Mouse (Mus musculus) kidney, embryonic 14.5 days (tissue): Measurements from ENCODE around the gene P2ry12. TPM values are rescaled to one million over a fixed set of nuclear protein-coding genes. Genes with fewer than 3 reads are reported as not detected.

Experiments
- ATAC-seq: fragments of 200-750 bp; cut with Nextera tagmentation; 2 replicates; pipeline ENCODE4 v1.8.0; 2017; ENCODE audit warnings: moderate number of reproducible peaks, mild to moderate bottlenecking, moderate TSS enrichment, moderate library complexity; ENCODE audit not compliant: low FRiP score, low TSS enrichment
- H3K27ac ChIP-seq: fragments of 300-500 bp; sonication (generic); 2 replicates; pipeline ENCODE4 v1.5.1; 2014; ENCODE audit warnings: low read depth, mild to moderate bottlenecking, low read length, moderate library complexity, mixed read lengths
- H3K27me3 ChIP-seq: fragments of 300-500 bp; sonication (generic); 2 replicates; pipeline ENCODE4 v1.6.1; 2014; ENCODE audit warnings: mild to moderate bottlenecking, low read length; ENCODE audit not compliant: control insufficient read depth, insufficient read depth
- H3K36me3 ChIP-seq: fragments of 300-500 bp; sonication (generic); 2 replicates; pipeline ENCODE4 v1.6.1; 2014; ENCODE audit warnings: low read length, mixed read lengths; ENCODE audit not compliant: control insufficient read depth, insufficient read depth
- H3K4me1 ChIP-seq: fragments of 300-500 bp; sonication (generic); 2 replicates; pipeline ENCODE4 v1.6.1; 2014; ENCODE audit warnings: low read length, mixed read lengths; ENCODE audit not compliant: control insufficient read depth, insufficient read depth
- H3K4me2 ChIP-seq: fragments of 300-500 bp; sonication (generic); replicated peaks from 2 replicates; pipeline ENCODE4 v1.6.1; 2014; ENCODE audit warnings: low read depth, mild to moderate bottlenecking, low read length
- H3K4me3 ChIP-seq: fragments of 300-500 bp; sonication (generic); 2 replicates; pipeline ENCODE4 v1.5.1; 2014; ENCODE audit warnings: mild to moderate bottlenecking, low read length
- H3K9ac ChIP-seq: fragments of 300-500 bp; sonication (generic); 2 replicates; pipeline ENCODE4 v1.6.1; 2014; ENCODE audit warnings: low read depth, mild to moderate bottlenecking, low read length, moderate library complexity
- H3K9me3 ChIP-seq: fragments of 300-500 bp; sonication (generic); 2 replicates; pipeline ENCODE4 v1.6.1; 2016; ENCODE audit warnings: low read length; ENCODE audit not compliant: control insufficient read depth
- WGBS: fragments of 180-500 bp; shearing (Covaris S2); extraction: QIAGEN DNeasy Blood & Tissue Kit; methylation state at CpG from one replicate; pipeline ENCODE4 v1.1.7; 2014; 5-methylcytosine and 5-hydroxymethylcytosine counted together
- polyA plus RNA-seq: library from polyadenylated mRNA; unstranded; fragments of >200 nt; fragmentation: Nextera tagmentation; extraction: Ambion mirVana; gene quantifications from 2 replicates; pipeline ENCODE4 v1.2.1, GENCODE M21; 2014

The P2ry12 gene
- polyA plus RNA-seq, 1 experiment from 2014 or later, result 1.8 TPM

DNA sequence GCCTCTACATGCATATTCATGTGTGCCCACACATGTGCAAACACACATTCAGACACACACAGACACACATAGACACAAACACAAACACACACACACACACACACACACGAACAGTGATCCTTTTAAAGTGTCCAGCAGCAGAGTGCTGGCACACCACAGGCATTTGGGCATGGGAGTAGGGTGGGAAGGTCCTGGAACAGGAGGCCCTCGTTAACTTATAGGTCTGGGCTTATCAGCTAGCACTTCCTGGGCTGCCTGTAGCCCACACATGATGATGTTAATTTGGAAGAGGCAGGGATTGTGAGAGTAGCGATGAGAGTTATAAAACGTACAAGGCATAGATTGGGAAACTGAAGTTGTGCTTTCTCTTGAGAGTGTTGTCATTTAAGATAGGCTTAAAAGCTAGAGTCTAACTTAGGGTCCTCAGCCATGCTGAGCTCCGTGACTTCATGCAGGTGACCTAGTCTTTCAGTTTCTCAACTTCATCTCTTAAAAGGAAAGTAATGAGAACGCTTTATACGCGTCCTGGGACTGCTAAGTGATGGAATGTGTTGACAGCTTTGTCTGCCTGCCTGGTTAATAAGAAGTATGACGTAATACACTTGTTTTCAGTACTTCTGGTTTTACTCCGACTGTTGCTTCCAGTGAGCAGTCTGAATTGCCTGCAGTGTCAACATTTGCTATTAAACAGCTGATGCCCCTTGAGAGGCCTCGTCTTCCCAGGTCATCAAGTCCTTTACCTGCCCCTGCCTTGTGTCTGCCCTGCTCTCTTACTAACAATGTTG is 57.8 kb downstream of the P2ry12 start:
- Histone ChIP-seq H3K9ac (no peak overlapping the region), H3K27ac (no peak overlapping the region), H3K36me3 (no peaks in the 10 kb centered on the region), H3K9me3 (no peaks in the 10 kb centered on the region), H3K4me3 (no peak overlapping the region), H3K27me3 (no peaks in the 10 kb centered on the region), H3K4me2 (no peak overlapping the region), H3K4me1 (0 out of 2 replicates have a peak, but pooled peaks cover 3% of the 10 kb centered on the region)
- whole genome bisulfite sequencing, result 79% methylated on average over 11 of the region's 11 CpGs
- no peak for ATAC-seq

DNA sequence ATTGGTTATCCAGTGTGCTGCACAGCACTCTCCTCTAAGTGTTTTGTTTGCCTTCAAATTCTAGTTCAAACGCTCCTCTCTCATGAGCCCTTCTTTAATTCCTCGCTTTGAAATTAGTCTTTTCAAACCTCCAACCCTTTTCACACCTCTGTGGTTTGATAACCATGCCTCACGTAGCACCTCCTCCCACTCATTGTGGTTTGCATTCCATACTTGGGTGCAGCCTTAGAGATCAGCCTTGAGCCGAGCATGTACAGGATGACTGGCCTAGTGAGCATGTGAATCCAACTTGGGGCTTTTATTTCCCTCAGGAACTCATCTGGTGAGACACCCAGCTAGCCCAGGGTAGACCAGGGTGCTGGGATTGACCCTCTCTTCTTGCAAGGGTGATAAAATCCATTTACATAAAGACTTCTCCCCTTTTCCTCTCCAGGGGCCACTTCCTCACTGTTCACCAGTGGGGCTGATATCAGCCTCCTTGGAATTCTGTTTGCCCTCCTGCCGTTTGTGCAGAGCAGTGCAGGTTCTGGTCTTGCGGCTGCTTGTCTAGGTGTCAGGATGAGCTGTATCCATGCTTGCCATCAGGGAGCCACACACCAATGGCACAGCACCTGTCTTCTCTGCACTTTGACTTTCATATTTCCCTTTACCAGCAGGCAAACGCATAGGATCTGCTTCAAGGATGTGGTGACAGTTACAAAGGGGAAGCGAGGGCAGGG is 58.7 kb downstream of the P2ry12 start:
- no peak overlapping the region for H3K4me3 ChIP-seq
- H3K27me3 ChIP-seq, result no peaks in the 10 kb centered on the region
- no peaks in the 10 kb centered on the region for H3K9me3 ChIP-seq
- 72% methylated on average over 8 of the region's 8 CpGs for WGBS
- 0 out of 2 replicates have a peak, but pooled peaks cover 3% of the 10 kb centered on the region for H3K4me1 ChIP-seq
- H3K27ac ChIP-seq, result no peak overlapping the region
- H3K36me3 ChIP-seq, result no peaks in the 10 kb centered on the region
- no peak for ATAC-seq
- H3K4me2 ChIP-seq, result no peak overlapping the region
- H3K9ac ChIP-seq, result no peak overlapping the region

DNA sequence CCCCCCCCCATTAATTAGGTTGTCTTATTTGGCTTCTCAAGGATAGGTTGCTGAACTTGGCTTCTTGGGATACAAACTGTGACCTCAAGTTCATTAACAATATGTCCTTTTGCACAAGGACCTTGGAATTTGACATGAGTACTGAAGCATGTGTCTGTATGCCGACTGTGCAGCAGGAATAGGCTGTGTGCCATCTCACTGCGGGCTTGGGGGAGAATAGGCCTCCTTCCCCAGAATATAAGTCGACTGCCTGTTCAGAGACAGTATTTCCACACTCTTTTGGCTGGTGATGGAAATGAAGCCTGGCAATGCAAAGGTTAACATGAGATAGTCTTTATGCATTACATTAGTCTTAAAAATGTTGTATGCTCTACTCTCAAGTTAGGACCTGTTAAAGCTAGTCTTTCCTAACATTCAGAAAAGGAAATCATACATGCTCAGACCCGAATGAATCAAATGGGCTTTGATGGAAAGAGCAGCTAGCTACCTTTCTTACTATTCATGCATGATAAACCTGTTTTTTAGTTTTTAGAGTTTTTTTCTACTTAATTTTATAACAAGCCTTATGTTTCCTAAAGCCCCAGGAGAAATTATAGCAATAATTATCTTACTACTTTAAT is 65.2 kb downstream of the P2ry12 start:
- no peak for ATAC-seq
- Histone ChIP-seq H3K27me3 (no peaks in the 10 kb centered on the region), H3K4me2 (no peak overlapping the region), H3K27ac (no peak overlapping the region), H3K9ac (no peak overlapping the region), H3K4me3 (no peak overlapping the region), H3K4me1 (no peaks in the 10 kb centered on the region), H3K36me3 (no peaks in the 10 kb centered on the region), H3K9me3 (no peaks in the 10 kb centered on the region)
- WGBS, result 84% methylated on average over 4 of the region's 4 CpGs

DNA sequence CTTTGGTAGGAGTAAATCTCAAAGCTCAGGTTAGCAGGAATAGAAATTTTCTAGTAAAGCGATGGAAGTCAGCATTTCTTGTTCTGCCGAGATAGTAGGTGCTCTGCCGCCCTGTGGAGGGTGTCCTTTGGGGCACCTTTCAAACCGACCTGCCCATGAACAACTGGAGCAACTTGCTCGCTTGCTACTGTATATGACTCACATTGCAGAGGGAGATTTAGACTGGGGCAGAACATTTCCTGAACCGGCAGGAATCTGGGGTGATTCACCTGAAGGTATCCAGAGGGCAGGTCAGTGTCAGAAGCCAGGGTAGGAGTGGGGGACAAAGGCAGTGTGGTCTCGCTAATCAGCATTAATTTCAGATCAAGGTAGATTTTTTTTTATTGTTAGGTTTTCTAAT is 67.7 kb downstream of the P2ry12 start, which contains the start of gene Gpr87:
Gene Gpr87 (minus strand): TSS at position 167 of the 400 bp plus-strand sequence.
- H3K36me3 ChIP-seq, result no peaks in the 10 kb centered on the region
- no peak for ATAC-seq
- H3K4me3 ChIP-seq, result no peak within 1 kb of the TSS
- H3K4me1 ChIP-seq, result no peaks in the 10 kb centered on the region
- no peak within 1 kb of the TSS for H3K27ac ChIP-seq
- no peak within 1 kb of the TSS for H3K9ac ChIP-seq
- 86% methylated on average over 7 of the region's 7 CpGs for WGBS
- H3K27me3 ChIP-seq, result no peaks in the 10 kb centered on the region
- no peaks in the 10 kb centered on the region for H3K9me3 ChIP-seq
- H3K4me2 ChIP-seq, result no peak within 1 kb of the TSS

DNA sequence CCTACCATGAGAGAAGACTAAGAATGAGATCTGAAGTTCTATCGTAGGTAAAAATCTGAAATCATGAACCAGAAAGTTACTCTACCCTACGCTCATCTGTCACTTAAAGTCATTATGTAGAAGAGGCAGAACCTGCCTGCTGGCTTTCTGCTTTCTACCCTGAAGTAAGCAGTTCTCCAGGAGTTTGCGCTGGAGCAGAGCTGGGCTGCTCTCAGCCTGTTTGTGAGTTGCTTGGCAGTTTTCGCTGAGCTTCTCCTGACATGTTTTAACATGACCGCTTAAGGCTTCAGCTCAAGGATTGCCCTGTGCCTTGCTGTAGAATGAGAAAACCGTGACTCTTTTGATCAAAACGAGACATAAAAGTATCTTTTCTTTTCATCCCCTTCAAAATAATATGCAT is 68.6 kb downstream of the P2ry12 start:
- Histone ChIP-seq H3K9me3 (no peaks in the 10 kb centered on the region), H3K27me3 (no peaks in the 10 kb centered on the region), H3K36me3 (no peaks in the 10 kb centered on the region), H3K4me2 (no peak overlapping the region), H3K9ac (no peak overlapping the region), H3K27ac (no peak overlapping the region), H3K4me3 (no peak overlapping the region), H3K4me1 (no peaks in the 10 kb centered on the region)
- 90% methylated on average over 7 of the region's 7 CpGs for WGBS
- no peak for ATAC-seq

DNA sequence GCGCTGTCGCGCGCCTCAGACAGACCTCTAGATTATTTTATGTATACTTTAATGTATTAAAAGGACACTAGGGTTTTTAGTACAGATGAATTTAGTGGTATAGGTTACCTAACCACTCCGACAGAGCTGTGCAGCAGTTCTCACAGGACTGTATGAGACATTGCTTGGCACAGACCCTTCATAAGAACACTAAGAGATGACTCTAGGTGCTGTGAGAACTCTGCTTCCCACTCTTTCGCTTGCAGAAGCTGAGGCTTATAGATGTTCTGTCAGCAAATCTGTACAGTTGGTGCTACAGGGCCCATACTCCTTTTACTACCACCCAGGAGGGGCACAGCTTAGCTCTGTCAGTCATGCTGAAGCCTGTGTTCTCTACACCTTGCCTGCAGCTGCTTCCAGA is 71.0 kb downstream of the P2ry12 start:
- no peaks in the 10 kb centered on the region for H3K4me1 ChIP-seq
- no peak overlapping the region for H3K4me2 ChIP-seq
- H3K27ac ChIP-seq, result no peak overlapping the region
- ATAC-seq, result no peak
- 98% methylated on average over 6 of the region's 6 CpGs for WGBS
- H3K27me3 ChIP-seq, result no peaks in the 10 kb centered on the region
- H3K9ac ChIP-seq, result no peak overlapping the region
- no peak overlapping the region for H3K4me3 ChIP-seq
- H3K9me3 ChIP-seq, result no peaks in the 10 kb centered on the region
- H3K36me3 ChIP-seq, result no peaks in the 10 kb centered on the region

DNA sequence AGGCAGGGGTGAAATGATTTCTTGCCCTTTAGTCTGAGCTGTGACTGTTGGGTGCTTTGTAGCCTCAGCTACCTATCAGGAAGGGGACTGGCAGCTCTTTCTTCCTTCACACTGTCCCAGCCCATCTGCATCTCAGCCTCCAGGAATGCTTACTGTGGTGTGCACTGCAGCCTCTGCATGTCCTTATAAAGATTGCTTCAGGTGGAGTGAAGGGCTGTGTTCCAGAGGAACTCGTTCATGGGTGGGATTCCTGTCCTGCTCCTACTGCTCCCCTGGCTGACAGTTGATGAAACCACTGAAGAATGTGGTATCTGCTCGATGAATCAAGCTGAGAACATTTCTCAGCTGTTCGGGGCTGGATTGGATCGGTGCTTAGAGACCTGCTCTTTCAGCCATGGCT is 75.3 kb downstream of the P2ry12 start:
- Histone ChIP-seq H3K9ac (no peak overlapping the region), H3K9me3 (no peaks in the 10 kb centered on the region), H3K4me3 (no peak overlapping the region), H3K4me1 (no peaks in the 10 kb centered on the region), H3K36me3 (no peaks in the 10 kb centered on the region), H3K27ac (no peak overlapping the region), H3K27me3 (no peaks in the 10 kb centered on the region), H3K4me2 (no peak overlapping the region)
- ATAC-seq, result no peak
- WGBS, result 85% methylated on average over 4 of the region's 4 CpGs

DNA sequence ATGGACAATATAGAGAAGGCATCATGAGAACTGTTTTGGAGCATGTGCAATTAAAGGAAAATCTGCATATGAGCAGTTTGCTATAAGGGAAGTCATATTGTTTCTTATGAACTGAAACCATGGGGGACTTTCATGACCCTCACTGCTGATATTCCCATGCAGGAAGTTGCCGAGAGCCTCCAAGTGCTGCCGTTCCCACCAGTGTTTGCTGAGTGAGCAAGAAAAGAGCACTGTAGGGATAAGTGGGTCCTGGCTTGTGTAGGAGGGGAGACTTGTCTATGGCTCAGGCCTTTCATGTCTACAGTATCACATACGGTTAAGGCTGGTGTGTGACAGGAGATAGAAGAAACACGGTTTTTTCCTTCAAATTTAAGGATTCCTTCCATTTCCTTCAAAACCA is 77.0 kb downstream of the P2ry12 start:
- WGBS, result 84% methylated on average over 4 of the region's 4 CpGs
- Histone ChIP-seq H3K27ac (no peak overlapping the region), H3K9me3 (no peaks in the 10 kb centered on the region), H3K9ac (no peak overlapping the region), H3K4me3 (no peak overlapping the region), H3K36me3 (no peaks in the 10 kb centered on the region), H3K4me2 (no peak overlapping the region), H3K4me1 (no peaks in the 10 kb centered on the region), H3K27me3 (no peaks in the 10 kb centered on the region)
- ATAC-seq, result no peak

DNA sequence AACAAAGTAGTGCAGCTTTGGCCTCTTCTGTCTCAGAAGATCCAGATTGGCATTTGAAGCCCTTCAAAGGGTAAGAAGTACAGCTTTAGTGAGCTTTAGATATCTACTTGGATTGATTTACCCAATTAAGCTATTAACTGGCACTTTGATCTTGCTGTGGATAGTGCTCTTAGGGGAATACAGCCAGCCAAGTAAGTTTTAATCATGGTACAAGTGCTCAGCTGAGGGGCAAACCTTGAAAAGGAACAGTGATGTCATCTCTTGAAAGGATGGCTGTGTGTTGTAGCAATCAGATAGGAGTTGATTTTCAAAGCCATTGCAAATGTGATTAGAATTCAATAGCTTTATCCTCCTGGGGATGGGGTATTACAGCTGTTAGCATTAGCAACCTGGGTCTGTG is 80.5 kb downstream of the P2ry12 start:
- H3K27ac ChIP-seq, result no peak overlapping the region
- no peaks in the 10 kb centered on the region for H3K36me3 ChIP-seq
- H3K9me3 ChIP-seq, result no peaks in the 10 kb centered on the region
- ATAC-seq, result no peak
- H3K9ac ChIP-seq, result no peak overlapping the region
- no peaks in the 10 kb centered on the region for H3K27me3 ChIP-seq
- no peak overlapping the region for H3K4me2 ChIP-seq
- H3K4me3 ChIP-seq, result no peak overlapping the region
- H3K4me1 ChIP-seq, result no peaks in the 10 kb centered on the region
